Mouse (Mus musculus): ENCODE data around the gene Taf15. TPM values are rescaled to one million over a fixed set of nuclear protein-coding genes. Genes with fewer than 3 reads are reported as not detected.

Gene Taf15
- 29.1 and 29.9 TPM in 2 replicates for total RNA-seq (2014; rRNA removed)
- 7.1 and 8.5 TPM in 2 replicates for polyA plus RNA-seq (2012; rRNA removed)

- Histone ChIP-seq H3K9ac (ENCODE audit: low read depth, low read length) (peak within 1 kb of the TSS; percentile 86), H3K79me2 (ENCODE audit: control insufficient read depth, insufficient read depth, low read length) (peaks cover 4% of the 10 kb centered on the region; the same call in 1 of the 2 replicates), H3K4me3 (ENCODE audit: insufficient read depth, low read depth, low read length) (peak within 1 kb of the TSS; percentile 97), H3K4me1 (ENCODE audit: control insufficient read depth, insufficient read depth, low read length) (peaks cover 15% of the 10 kb centered on the region; the same call in 1 of the 2 replicates), H3K27ac (replicated peaks; ENCODE audit: insufficient read depth, low read depth, low read length) (peak within 1 kb of the TSS; percentile 97), H3K27me3 (ENCODE audit: control insufficient read depth, insufficient read depth, low read length) (no peaks in the 10 kb centered on the region), H3K36me3 (ENCODE audit: control insufficient read depth, insufficient read depth, low read length) (peaks cover 7% of the 10 kb centered on the region; the same call in 1 of the 2 replicates)
- WGBS: 1% methylated on average over 66 of the region's 66 CpGs
- TF ChIP-seq CTCF (IDR thresholded peaks at IDR 0.05; ENCODE audit: low read depth, low read length) (peak; percentile 72), POLR2A (IDR thresholded peaks at IDR 0.05; ENCODE audit: extremely low read depth, insufficient read depth, low read length) (peak; percentile 90)
- DNase-seq (ENCODE audit: extremely low read depth, low read depth, low spot score): peak; percentile 96
Observed at GRCm38 (mm10) chr11:83472324-83473234, at the start of gene Taf15. TSS of gene Taf15 (plus strand) at chr11:83473086.

DNA sequence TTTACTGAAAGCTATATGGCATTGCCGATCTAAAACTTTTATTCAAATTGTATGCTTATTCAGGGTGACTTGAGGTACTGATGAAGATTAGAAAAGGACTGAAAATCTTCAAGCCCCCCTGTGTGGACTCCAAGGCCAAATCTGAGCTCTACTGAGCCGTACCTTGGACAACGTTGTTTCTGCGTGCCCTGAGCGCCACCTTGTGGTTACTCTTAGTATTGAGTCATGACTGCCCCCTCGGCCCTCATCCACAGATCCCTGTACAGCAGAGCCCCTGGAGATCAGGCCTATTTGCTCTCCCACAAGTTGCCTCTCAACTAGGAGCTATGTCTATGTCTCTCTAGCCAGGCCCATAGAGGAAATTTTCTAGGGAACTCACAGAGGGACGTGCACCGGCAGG lies 48.2 kb upstream of the Taf15 start:
- H3K36me3 ChIP-seq (ENCODE audit: control insufficient read depth, insufficient read depth, low read length): no peaks in the 10 kb centered on the region
- H3K79me2 ChIP-seq (ENCODE audit: control insufficient read depth, insufficient read depth, low read length): no peaks in the 10 kb centered on the region
- no peak for DNase-seq (ENCODE audit: extremely low read depth, low read depth, low spot score)
- no peak overlapping the region for H3K27ac ChIP-seq (replicated peaks; ENCODE audit: insufficient read depth, low read depth, low read length)
- no peak overlapping the region for H3K4me3 ChIP-seq (ENCODE audit: insufficient read depth, low read depth, low read length)
- H3K9ac ChIP-seq (ENCODE audit: low read depth, low read length): no peak overlapping the region
- 6% methylated on average over 8 of the region's 8 CpGs for WGBS
- TF ChIP-seq POLR2A (IDR thresholded peaks at IDR 0.05; ENCODE audit: extremely low read depth, insufficient read depth, low read length): no peak
- peak; percentile 91 for TF ChIP-seq CTCF (IDR thresholded peaks at IDR 0.05; ENCODE audit: low read depth, low read length)
- no peaks in the 10 kb centered on the region for H3K4me1 ChIP-seq (ENCODE audit: control insufficient read depth, insufficient read depth, low read length)
- H3K27me3 ChIP-seq (ENCODE audit: control insufficient read depth, insufficient read depth, low read length): peaks cover 6% of the 10 kb centered on the region

DNA sequence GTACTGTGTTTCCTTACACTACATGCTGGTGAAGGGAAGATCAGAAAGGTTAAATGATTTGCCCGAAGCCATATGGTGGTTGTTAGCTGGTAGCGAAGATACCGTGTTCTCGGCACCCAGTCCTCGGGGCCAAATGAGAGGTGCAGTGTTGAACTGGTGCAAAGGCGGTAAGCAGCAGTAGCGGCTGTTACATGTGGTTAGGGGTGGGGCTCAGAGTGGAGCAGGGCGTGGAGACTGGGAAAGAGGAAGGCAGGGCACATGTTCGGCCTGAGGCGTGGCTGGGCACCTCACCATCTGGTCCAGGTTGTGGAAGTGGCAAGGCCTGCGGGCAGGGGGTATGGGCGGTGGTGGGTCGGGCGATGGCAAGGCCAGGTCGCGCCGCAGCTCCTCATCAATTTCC lies 45.9 kb upstream of the Taf15 start:
- no peak for TF ChIP-seq CTCF (IDR thresholded peaks at IDR 0.05; ENCODE audit: low read depth, low read length)
- TF ChIP-seq POLR2A (IDR thresholded peaks at IDR 0.05; ENCODE audit: extremely low read depth, insufficient read depth, low read length): no peak
- H3K79me2 ChIP-seq (ENCODE audit: control insufficient read depth, insufficient read depth, low read length): no peaks in the 10 kb centered on the region
- no peaks in the 10 kb centered on the region for H3K4me1 ChIP-seq (ENCODE audit: control insufficient read depth, insufficient read depth, low read length)
- no peaks in the 10 kb centered on the region for H3K36me3 ChIP-seq (ENCODE audit: control insufficient read depth, insufficient read depth, low read length)
- no peak for DNase-seq (ENCODE audit: extremely low read depth, low read depth, low spot score)
- H3K27ac ChIP-seq (replicated peaks; ENCODE audit: insufficient read depth, low read depth, low read length): no peak overlapping the region
- 31% methylated on average over 17 of the region's 17 CpGs for WGBS
- H3K4me3 ChIP-seq (ENCODE audit: insufficient read depth, low read depth, low read length): no peak overlapping the region
- peaks cover 6% of the 10 kb centered on the region for H3K27me3 ChIP-seq (ENCODE audit: control insufficient read depth, insufficient read depth, low read length)
- no peak overlapping the region for H3K9ac ChIP-seq (ENCODE audit: low read depth, low read length)

GRCm38 (mm10) chr11:83429355-83429754 lies 43.5 kb upstream of the Taf15 start, which contains the start of gene Gas2l2:
TSS of gene Gas2l2 (minus strand) at chr11:83429455.
- Histone ChIP-seq H3K4me3 (ENCODE audit: insufficient read depth, low read depth, low read length) (no peak within 1 kb of the TSS), H3K9ac (ENCODE audit: low read depth, low read length) (no peak within 1 kb of the TSS), H3K27ac (replicated peaks; ENCODE audit: insufficient read depth, low read depth, low read length) (no peak within 1 kb of the TSS), H3K4me1 (ENCODE audit: control insufficient read depth, insufficient read depth, low read length) (no peaks in the 10 kb centered on the region), H3K27me3 (ENCODE audit: control insufficient read depth, insufficient read depth, low read length) (peaks cover 6% of the 10 kb centered on the region), H3K79me2 (ENCODE audit: control insufficient read depth, insufficient read depth, low read length) (no peaks in the 10 kb centered on the region), H3K36me3 (ENCODE audit: control insufficient read depth, insufficient read depth, low read length) (no peaks in the 10 kb centered on the region)
- TF ChIP-seq POLR2A (IDR thresholded peaks at IDR 0.05; ENCODE audit: extremely low read depth, insufficient read depth, low read length) (no peak), CTCF (IDR thresholded peaks at IDR 0.05; ENCODE audit: low read depth, low read length) (no peak)
- no peak for DNase-seq (ENCODE audit: extremely low read depth, low read depth, low spot score)
- 70% methylated on average over 5 of the region's 5 CpGs for WGBS

DNA sequence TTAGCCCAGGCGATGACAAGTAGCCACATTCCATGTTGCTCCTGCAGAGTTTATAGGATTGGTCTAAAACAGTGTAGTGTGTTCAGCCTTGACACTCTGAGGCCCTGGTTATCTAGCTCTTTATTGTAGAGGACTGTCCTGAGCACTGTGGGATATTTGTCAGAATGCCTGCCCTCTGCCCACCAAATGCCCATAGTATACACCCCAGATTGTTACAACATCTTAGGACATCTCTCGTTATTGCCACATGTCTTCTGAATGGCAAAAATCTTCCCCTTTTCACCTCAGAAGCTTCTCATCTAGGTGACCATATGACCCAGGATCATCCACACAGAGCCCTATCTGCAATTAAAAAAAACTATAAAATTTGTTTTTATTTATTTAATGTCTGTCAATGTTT lies 40.4 kb upstream of the Taf15 start:
- Histone ChIP-seq H3K27ac (replicated peaks; ENCODE audit: insufficient read depth, low read depth, low read length) (no peak overlapping the region), H3K4me1 (ENCODE audit: control insufficient read depth, insufficient read depth, low read length) (no peaks in the 10 kb centered on the region), H3K36me3 (ENCODE audit: control insufficient read depth, insufficient read depth, low read length) (no peaks in the 10 kb centered on the region), H3K27me3 (ENCODE audit: control insufficient read depth, insufficient read depth, low read length) (peaks cover 3% of the 10 kb centered on the region; the same call in 1 of the 2 replicates), H3K4me3 (ENCODE audit: insufficient read depth, low read depth, low read length) (no peak overlapping the region), H3K9ac (ENCODE audit: low read depth, low read length) (no peak overlapping the region), H3K79me2 (ENCODE audit: control insufficient read depth, insufficient read depth, low read length) (no peaks in the 10 kb centered on the region)
- TF ChIP-seq POLR2A (IDR thresholded peaks at IDR 0.05; ENCODE audit: extremely low read depth, insufficient read depth, low read length) (no peak), CTCF (IDR thresholded peaks at IDR 0.05; ENCODE audit: low read depth, low read length) (no peak)
- no peak for DNase-seq (ENCODE audit: extremely low read depth, low read depth, low spot score)
- WGBS: 81% methylated on average over 2 of the region's 2 CpGs
